ENCODE assay signal across 9 mouse cellular contexts in genomic region chr15:37045456-37045855, GRCm38 (mm10). TPM values are rescaled to one million over a fixed set of nuclear protein-coding genes. Genes with fewer than 3 reads are reported as not detected.
DNase-seq lines count a peak whose midpoint lies in the region; ATAC-seq lines count a peak whose summit lies in the region.
"Had no signal": no experiment of that assay in that cellular context is flagged by ENCODE, and none has a peak within 500 bp of the region (broad histone marks: within the 10 kb centered on the region; RNA-seq: fewer than 3 reads in every experiment).

No protein-coding gene starts in this region.

- no peak overlapping the region for H3K4me2 ChIP-seq in neural tube, embryonic 13.5 days

- H3K36me3 ChIP-seq in neural tube, embryonic 13.5 days: no peaks in the 10 kb centered on the region

- no peaks in the 10 kb centered on the region for H3K9me3 ChIP-seq in neural tube, embryonic 13.5 days

- ATAC-seq in neural tube, embryonic 13.5 days (ENCODE audit: low read depth): 0 out of 2 replicates have a peak, but pooled peaks have one; percentile 49

- intact Hi-C loops in heart, postnatal 10 days (cut with DNase I): no loop called here

- WGBS in neural tube, embryonic 13.5 days: 78% methylated on average over 12 of the region's 12 CpGs

- H3K27me3 ChIP-seq in neural tube, embryonic 13.5 days: no peaks in the 10 kb centered on the region

- peak; percentile 26 to 27 for DNase-seq in cerebellum, postnatal 25 days
- DNase-seq in cerebellum, adult 9-11 months: no peak
- peak; percentile 62 for DNase-seq in CD4-positive, CD25-positive, alpha-beta regulatory T cell, adult 2 months (ENCODE audit: low read depth, low spot score)
- peak; percentile 67 to 72 for DNase-seq in frontal cortex, postnatal 36 days (ENCODE audit: low spot score in 2 of 2)
- DNase-seq in Muller cell, postnatal 12 days (ENCODE audit: inconsistent ontology term): no peak
- no peak for DNase-seq in heart, postnatal 10 days
- DNase-seq in urinary bladder, postnatal 36 days (ENCODE audit: low spot score in 2 of 2): no peak

- no peak overlapping the region for H3K4me3 ChIP-seq in neural tube, embryonic 13.5 days
- H3K4me3 ChIP-seq: myocyte had no signal

- H3K4me1 ChIP-seq in neural tube, embryonic 13.5 days (replicated peaks): 0 out of 2 replicates have a peak, but pooled peaks cover 3% of the 10 kb centered on the region

- H3K9ac ChIP-seq in neural tube, embryonic 13.5 days: no peak overlapping the region

- no peak overlapping the region for H3K27ac ChIP-seq in neural tube, embryonic 13.5 days (replicated peaks)

RNA-seq across cellular contexts. Expression of gene Zfp706, which starts 37.9 kb away (rescaled TPM):
- polyA plus RNA-seq in neural tube, embryonic 13.5 days (2015; fragmentation: Nextera tagmentation; extraction: Ambion mirVana): 455 and 475 TPM in 2 replicates
- total RNA-seq in heart, postnatal 10 days (2021): 100 to 1,000 TPM; 216 to 242 TPM

Comparison
In these comparisons a context has a peak if more than half of its experiments do, and no peak if none do; other contexts are left out.
1. DNase-seq: peak in cerebellum, postnatal 25 days (2 of 2), CD4-positive, CD25-positive, alpha-beta regulatory T cell, adult 2 months (single experiment) and frontal cortex, postnatal 36 days (2 of 2); none in cerebellum, adult 9-11 months (single experiment), Muller cell, postnatal 12 days (single experiment), heart, postnatal 10 days (0 of 2) and urinary bladder, postnatal 36 days (0 of 2).